Mouse (Mus musculus) olfactory bulb, adult 2 months (tissue): ENCODE measurements around the gene Zfp653.

Experiments
- CTCF ChIP-seq: fragments of 200-500 bp; IDR thresholded peaks from 2 replicates; pipeline ENCODE4 v1.5.1; 2012; ENCODE audit warnings: low read depth, mild to moderate bottlenecking, low read length, moderate library complexity; ENCODE audit not compliant: insufficient read depth
- POLR2A ChIP-seq: fragments of 200-500 bp; IDR thresholded peaks from 2 replicates; pipeline ENCODE4 v1.6.1; 2012; ENCODE audit warnings: mild to moderate bottlenecking, low read depth, low read length, moderate library complexity; ENCODE audit not compliant: insufficient read depth

DNA sequence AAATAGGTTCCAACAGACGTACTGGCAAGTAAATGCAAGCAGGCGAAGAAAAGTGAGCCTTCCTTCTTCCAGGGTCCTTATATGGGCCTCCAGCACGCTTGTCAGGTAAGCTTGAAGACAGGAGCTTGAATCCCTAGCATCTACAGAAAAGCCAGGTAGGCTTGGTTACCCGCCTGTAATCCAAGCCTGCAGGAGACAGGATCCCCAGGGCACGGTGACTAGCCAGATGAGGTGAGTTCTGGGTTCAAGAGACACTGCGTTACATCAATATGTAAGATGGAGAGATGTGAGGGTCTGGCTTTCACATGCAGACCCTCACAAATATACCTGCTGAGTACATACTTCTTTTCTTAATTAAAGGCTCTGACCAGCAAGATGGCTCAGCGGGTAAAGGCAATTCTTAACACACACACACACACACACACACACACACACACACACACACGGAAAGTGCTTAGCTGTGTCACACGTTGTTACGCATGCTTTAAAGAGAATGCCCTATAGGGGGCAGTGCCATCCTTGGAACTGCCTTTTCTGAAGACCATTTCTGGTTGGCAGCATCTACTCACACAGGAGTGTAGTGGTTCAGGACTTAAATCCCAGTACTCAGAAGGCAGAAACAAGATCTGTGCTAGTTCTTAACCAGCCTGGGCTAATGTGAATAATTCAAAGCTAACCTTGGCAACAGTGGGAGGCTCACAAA is 46.7 kb upstream of the Zfp653 start:
- TF ChIP-seq CTCF (no peak), POLR2A (no peak)
